Comparison of ENCODE assay signal across 22 mouse cellular contexts in genomic region chr2:131477917-131478316, GRCm38 (mm10). TPM values are rescaled to one million over a fixed set of nuclear protein-coding genes. Genes with fewer than 3 reads are reported as not detected.
DNase-seq lines count a peak whose midpoint lies in the region; ATAC-seq and TF ChIP-seq lines count a peak whose summit lies in the region.
"Had no signal": no experiment of that assay in that cellular context is flagged by ENCODE, and none has a peak within 500 bp of the region (broad histone marks: within the 10 kb centered on the region; RNA-seq: fewer than 3 reads in every experiment).

No protein-coding gene starts in this region.

- TF ChIP-seq POLR2A in kidney, adult 2 months (IDR thresholded peaks at IDR 0.05; ENCODE audit: low read depth, low read length) = no peak

- no peak overlapping the region for H3K27ac ChIP-seq in heart, embryonic 10.5 days
- H3K27ac ChIP-seq in kidney, embryonic 16.5 days (ENCODE audit: low read length) = 0 out of 2 replicates have a peak overlapping the region, but pooled peaks have one; percentile 18
- H3K27ac ChIP-seq in kidney, adult 2 months (ENCODE audit: insufficient read depth, low read depth, low read length) = no peak overlapping the region
- H3K27ac ChIP-seq in limb, embryonic 10.5 days = no peak overlapping the region
- H3K27ac ChIP-seq: embryonic facial prominence, embryonic 12.5 days; forebrain, embryonic 12.5 days; forebrain, embryonic 15.5 days; hindbrain, embryonic 10.5 days; hindbrain, embryonic 13.5 days had no signal

- no peaks in the 10 kb centered on the region for H3K36me3 ChIP-seq in heart, embryonic 10.5 days
- no peaks in the 10 kb centered on the region for H3K36me3 ChIP-seq in kidney, embryonic 16.5 days (ENCODE audit: insufficient read depth, low read length)
- no peaks in the 10 kb centered on the region for H3K36me3 ChIP-seq in kidney, adult 2 months (ENCODE audit: control insufficient read depth, insufficient read depth, low read length)
- H3K36me3 ChIP-seq in limb, embryonic 10.5 days = no peaks in the 10 kb centered on the region
- H3K36me3 ChIP-seq: embryonic facial prominence, embryonic 12.5 days; forebrain, embryonic 12.5 days; forebrain, embryonic 15.5 days; hindbrain, embryonic 10.5 days; hindbrain, embryonic 13.5 days had no signal

- no peak for TF ChIP-seq CTCF in kidney, adult 2 months (conservative IDR thresholded peaks at IDR 0.05; ENCODE audit: insufficient read depth, insufficient read length, low read depth, low read length)

- no peaks in the 10 kb centered on the region for H3K27me3 ChIP-seq in heart, embryonic 10.5 days (ENCODE audit: insufficient read depth, poor library complexity, severe bottlenecking)
- no peaks in the 10 kb centered on the region for H3K27me3 ChIP-seq in kidney, embryonic 16.5 days (ENCODE audit: insufficient read depth, low read length)
- no peaks in the 10 kb centered on the region for H3K27me3 ChIP-seq in kidney, adult 2 months (replicated peaks; ENCODE audit: control insufficient read depth, insufficient read depth, low read length)
- H3K27me3 ChIP-seq in limb, embryonic 10.5 days (ENCODE audit: low read depth, poor library complexity, severe bottlenecking) = no peaks in the 10 kb centered on the region
- H3K27me3 ChIP-seq: embryonic facial prominence, embryonic 12.5 days; forebrain, embryonic 12.5 days; forebrain, embryonic 15.5 days; hindbrain, embryonic 13.5 days had no signal

- H3K4me1 ChIP-seq in heart, embryonic 10.5 days = no peaks in the 10 kb centered on the region
- H3K4me1 ChIP-seq in kidney, embryonic 16.5 days (ENCODE audit: insufficient read depth, low read length) = no peaks in the 10 kb centered on the region; the same call in 1 of the 2 replicates
- H3K4me1 ChIP-seq in kidney, adult 2 months (ENCODE audit: control insufficient read depth, insufficient read depth, low read length) = no peaks in the 10 kb centered on the region
- H3K4me1 ChIP-seq in limb, embryonic 10.5 days = peaks cover 18% of the 10 kb centered on the region
- H3K4me1 ChIP-seq: embryonic facial prominence, embryonic 12.5 days; forebrain, embryonic 12.5 days; forebrain, embryonic 15.5 days; hindbrain, embryonic 10.5 days; hindbrain, embryonic 13.5 days had no signal

- H3K4me3 ChIP-seq in heart, embryonic 10.5 days = no peak overlapping the region
- no peak overlapping the region for H3K4me3 ChIP-seq in kidney, embryonic 16.5 days (ENCODE audit: low read length)
- H3K4me3 ChIP-seq in kidney, adult 2 months (ENCODE audit: insufficient read depth, low read depth, low read length) = no peak overlapping the region
- no peak overlapping the region for H3K4me3 ChIP-seq in limb, embryonic 10.5 days
- H3K4me3 ChIP-seq: embryonic facial prominence, embryonic 12.5 days; erythroblast, embryonic 14.5 days; forebrain, embryonic 12.5 days; forebrain, embryonic 15.5 days; hindbrain, embryonic 10.5 days; hindbrain, embryonic 13.5 days had no signal

- no peaks in the 10 kb centered on the region for H3K9me3 ChIP-seq in heart, embryonic 10.5 days
- no peaks in the 10 kb centered on the region for H3K9me3 ChIP-seq in kidney, embryonic 16.5 days (ENCODE audit: low read length)
- no peaks in the 10 kb centered on the region for H3K9me3 ChIP-seq in limb, embryonic 10.5 days (replicated peaks)
- H3K9me3 ChIP-seq: embryonic facial prominence, embryonic 12.5 days; forebrain, embryonic 12.5 days; forebrain, embryonic 15.5 days; hindbrain, embryonic 13.5 days had no signal

- 80% methylated on average over 6 of the region's 6 CpGs for WGBS in heart, embryonic 10.5 days
- WGBS in kidney, embryonic 16.5 days = 79% methylated on average over 6 of the region's 6 CpGs
- 73% methylated on average over 6 of the region's 6 CpGs for WGBS in kidney, adult 2 months
- WGBS in limb, embryonic 10.5 days = 89% methylated on average over 6 of the region's 6 CpGs

- H3K9ac ChIP-seq in kidney, embryonic 16.5 days (replicated peaks; ENCODE audit: low read length) = no peak overlapping the region
- H3K9ac ChIP-seq: embryonic facial prominence, embryonic 12.5 days; forebrain, embryonic 12.5 days; forebrain, embryonic 15.5 days; hindbrain, embryonic 13.5 days had no signal

- H3K4me2 ChIP-seq in kidney, embryonic 16.5 days (replicated peaks; ENCODE audit: low read depth, low read length) = no peak overlapping the region
- H3K4me2 ChIP-seq: embryonic facial prominence, embryonic 12.5 days; forebrain, embryonic 12.5 days; forebrain, embryonic 15.5 days; hindbrain, embryonic 13.5 days had no signal

- peak; percentile 55 for DNase-seq in heart, embryonic 10.5 days (ENCODE audit: low spot score)
- DNase-seq in heart, postnatal 4 days = no peak
- no peak for DNase-seq in kidney, adult 2 months
- DNase-seq in limb, embryonic 10.5 days (ENCODE audit: low spot score) = no peak
- DNase-seq: adrenal gland, adult 2 months; adrenal gland, postnatal 14 days; cerebellum, adult 11-12 months; cerebellum, adult 8-10 months; cerebellum, postnatal 14 days; gastrocnemius, postnatal 10 days; gastrocnemius, postnatal 36 days had no signal

- ATAC-seq in kidney, embryonic 16.5 days (ENCODE audit: low FRiP score, low TSS enrichment) = no peak
- 0 out of 2 replicates have a peak, but pooled peaks have one; percentile 3 for ATAC-seq in granulocyte monocyte progenitor cell, adult 5-6 weeks (replicated peaks; ENCODE audit: poor library complexity, severe bottlenecking)
- ATAC-seq: CD4-positive, CD25-positive, alpha-beta regulatory T cell, adult 4 months; forebrain, embryonic 15.5 days; hindbrain, embryonic 16.5 days; intestine, embryonic 16.5 days had no signal

RNA-seq across cellular contexts. Expression of gene Smox, which starts 13.4 kb away (rescaled TPM):
- 26.1 and 28.0 TPM in 2 replicates for polyA plus RNA-seq in heart, embryonic 10.5 days (2016; fragmentation: Nextera tagmentation; extraction: Ambion mirVana)
- total RNA-seq in heart, postnatal 4 days (2021) = 10 to 100 TPM; 33.7 to 35.2 TPM
- polyA plus RNA-seq in kidney, embryonic 16.5 days (2015; fragmentation: Nextera tagmentation; extraction: Ambion mirVana) = 39.1 and 39.7 TPM in 2 replicates
- 12.5 and 14.9 TPM in 2 replicates for polyA plus RNA-seq in kidney, adult 2 months (2012; rRNA removed)
- 6.7 and 15.1 TPM in 2 replicates for total RNA-seq in granulocyte monocyte progenitor cell, adult 5-6 weeks (2014; fragmentation: Nextera tagmentation)
- total RNA-seq in granulocyte monocyte progenitor cell, adult 5-6 weeks (2017) = 5.6 and 9.9 TPM in 2 replicates
- 39.0 and 67.2 TPM in 2 replicates for polyA plus RNA-seq in limb, embryonic 10.5 days (2016; fragmentation: Nextera tagmentation; extraction: Ambion mirVana)
